Mouse (Mus musculus): Measurements from ENCODE around the gene Chst8.

The Chst8 gene

DNA sequence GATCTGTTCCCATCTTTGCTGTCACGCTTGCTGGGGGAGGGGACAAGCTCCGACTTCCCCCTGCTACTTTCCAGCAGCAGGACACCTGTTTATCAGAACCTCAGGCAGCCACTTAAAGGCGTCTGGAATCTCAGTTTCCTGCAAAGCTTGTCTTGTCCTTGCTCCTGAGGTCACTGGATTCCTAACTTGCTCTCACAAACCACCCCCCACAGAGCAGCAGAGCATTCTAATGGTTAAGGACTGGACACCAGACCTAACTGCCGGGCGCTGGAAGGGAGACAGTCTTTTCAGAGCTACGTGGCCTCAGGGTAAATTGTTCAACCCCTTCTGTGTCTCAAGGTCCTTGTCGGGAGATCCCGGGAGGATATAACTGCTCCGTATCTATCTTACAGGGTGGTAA is 143.2 kb downstream of the Chst8 start:
- DNase-seq (ENCODE audit: low read depth, low spot score), result no peak

GRCm38 (mm10) chr7:34667874-34668273 is 144.6 kb downstream of the Chst8 start:
- no peak for DNase-seq (ENCODE audit: low read depth, low spot score)

- no peak for DNase-seq (ENCODE audit: low read depth, low spot score)
These were observed 149.4 kb downstream of the Chst8 start for GRCm38 (mm10) chr7:34663145-34663544.

- no peak for DNase-seq (ENCODE audit: low read depth, low spot score)
These were observed 150.3 kb downstream of the Chst8 start for GRCm38 (mm10) chr7:34662227-34662626.

DNA sequence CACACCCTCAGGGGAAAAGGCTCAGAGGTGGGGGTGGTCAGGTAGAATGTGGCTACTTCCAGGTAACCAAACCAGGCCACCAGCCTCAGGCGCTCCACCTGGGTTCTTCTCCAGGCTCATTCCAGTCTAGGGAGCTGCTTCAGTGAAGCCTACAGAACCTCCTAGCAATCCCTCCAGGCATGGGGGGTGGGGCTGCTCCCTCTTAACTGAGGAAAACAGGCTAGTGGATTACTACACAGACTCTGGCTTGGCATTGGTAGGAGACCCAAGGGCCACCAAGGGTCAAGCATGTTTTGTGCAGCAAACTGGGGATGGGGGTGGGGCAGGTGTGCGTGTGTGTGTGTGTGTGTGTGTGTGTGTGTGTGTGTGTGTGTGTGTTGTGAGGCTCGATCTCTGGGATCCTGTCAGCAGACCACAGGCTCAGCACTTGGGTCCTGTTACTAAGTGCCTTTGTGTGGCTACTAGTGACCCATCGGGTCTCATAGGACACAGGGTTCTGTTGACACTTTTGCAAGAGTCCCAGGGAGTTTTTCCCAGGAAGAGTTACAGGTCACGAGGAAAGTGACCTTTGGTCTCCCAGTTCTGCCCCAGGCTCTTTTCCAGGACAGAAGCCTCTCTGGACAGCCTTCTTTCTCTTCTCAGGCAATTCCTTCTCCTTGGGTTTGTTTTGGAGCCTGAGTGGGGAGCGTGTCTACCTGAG is 153.0 kb downstream of the Chst8 start:
- DNase-seq (ENCODE audit: low read depth, low spot score), result no peak

DNA sequence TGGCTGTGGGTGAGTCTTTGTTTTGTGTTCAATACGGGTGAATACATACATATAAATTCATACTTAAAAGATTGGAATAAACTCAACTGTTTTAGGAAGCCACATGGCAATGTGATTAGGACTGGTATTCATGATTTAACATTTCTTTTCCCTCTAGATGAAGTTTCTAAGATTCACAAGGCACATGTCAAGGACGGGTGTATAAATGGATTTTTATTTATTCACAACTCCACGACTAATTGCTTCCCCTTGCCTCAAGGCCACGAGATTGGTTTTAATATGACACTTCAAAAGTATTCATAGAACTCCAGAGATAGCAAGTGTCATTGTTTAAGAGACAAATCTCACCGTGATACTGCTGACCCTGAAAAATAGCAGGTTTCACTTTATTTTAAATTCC is 155.9 kb downstream of the Chst8 start, which contains the start of gene Kctd15:
Gene Kctd15 (minus strand): TSS at position 101 of the 400 bp plus-strand sequence.
- no peak for DNase-seq (ENCODE audit: low read depth, low spot score)

- DNase-seq (ENCODE audit: low read depth, low spot score), result peak; percentile 89
These were observed 157.2 kb downstream of the Chst8 start for GRCm38 (mm10) chr7:34655086-34655839.

- DNase-seq (ENCODE audit: low read depth, low spot score), result peak; percentile 47
These were observed 157.9 kb downstream of the Chst8 start for GRCm38 (mm10) chr7:34654441-34655085.

DNA sequence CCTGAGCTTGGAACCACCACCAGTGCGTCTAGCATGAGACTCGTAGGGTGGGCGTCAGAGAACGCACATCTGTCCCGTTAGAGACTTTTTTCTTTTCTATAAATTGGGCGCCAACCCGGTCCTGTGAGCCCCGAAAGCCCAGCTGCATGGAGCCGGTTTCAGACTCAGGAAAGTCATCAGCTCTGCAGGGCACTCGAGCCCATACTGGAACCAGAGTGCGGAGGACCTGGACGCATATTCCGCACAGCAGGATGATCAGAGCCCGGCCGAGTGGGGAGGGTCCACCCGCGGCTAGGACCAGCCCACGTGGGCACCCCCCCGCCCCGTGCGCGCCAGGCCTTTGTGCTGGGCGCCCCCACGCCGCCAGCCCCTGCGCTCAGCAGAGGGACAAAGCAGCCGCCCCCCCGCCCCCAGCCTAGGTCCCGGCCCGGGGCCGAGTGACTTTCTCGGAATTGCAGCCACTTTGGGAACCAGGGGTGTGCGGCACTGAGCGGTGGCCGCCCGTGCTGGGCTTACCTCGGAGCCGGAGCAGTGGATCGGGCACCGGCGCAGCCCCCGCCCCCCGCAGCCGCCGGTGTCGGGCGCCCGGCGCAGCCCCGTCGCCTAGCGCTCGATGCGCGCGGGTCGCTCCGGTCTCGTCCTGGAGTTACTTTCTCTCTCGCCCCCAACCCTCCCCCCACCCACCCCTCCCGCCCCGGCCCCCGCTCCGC is 158.6 kb downstream of the Chst8 start:
- peak; percentile 37 for DNase-seq (ENCODE audit: low read depth, low spot score)

DNA sequence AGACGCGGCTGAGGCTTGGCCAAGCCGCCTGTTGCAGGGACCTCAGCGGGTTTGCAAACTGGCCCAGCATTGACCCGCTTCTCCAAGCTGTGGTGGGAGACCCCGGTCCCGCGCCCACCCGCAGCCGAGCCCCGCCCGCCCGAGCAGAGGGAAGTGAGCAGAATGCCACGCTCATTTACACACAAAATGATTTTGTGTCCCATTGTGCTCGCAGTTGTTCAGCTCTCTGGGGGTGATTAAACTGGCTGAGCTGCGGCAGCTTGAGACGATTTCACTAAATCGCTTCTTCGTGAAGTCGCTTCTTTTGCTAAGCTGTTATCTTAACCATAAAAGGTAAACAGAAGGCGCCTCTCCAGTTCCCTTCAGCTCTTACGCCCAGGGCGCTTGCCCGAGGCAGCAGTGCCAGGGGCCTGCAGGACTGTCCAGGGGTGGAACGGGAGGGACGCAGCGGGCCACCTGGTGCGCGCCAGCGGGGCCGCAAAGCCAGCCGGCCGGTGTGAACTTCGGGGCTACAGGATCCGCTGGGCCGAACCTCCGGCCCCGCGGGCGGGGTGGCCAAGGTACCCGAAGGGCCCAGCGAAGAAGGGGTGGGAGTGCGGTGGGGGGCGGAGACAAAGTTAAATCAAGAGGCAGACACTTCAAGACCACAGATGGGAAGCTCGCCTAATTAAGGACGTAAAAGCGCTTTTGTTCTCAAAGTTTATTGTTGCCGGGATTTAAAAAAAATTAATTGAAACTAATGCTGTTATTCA is 159.6 kb downstream of the Chst8 start:
- peak; percentile 78 for DNase-seq (ENCODE audit: low read depth, low spot score)

GRCm38 (mm10) chr7:34651381-34651780 is 161.1 kb downstream of the Chst8 start:
- DNase-seq (ENCODE audit: low read depth, low spot score), result no peak

- DNase-seq (ENCODE audit: low read depth, low spot score), result peak; percentile 80
These were observed 165.5 kb downstream of the Chst8 start for GRCm38 (mm10) chr7:34647052-34647451.

- no peak for DNase-seq (ENCODE audit: low read depth, low spot score)
These were observed 166.2 kb downstream of the Chst8 start for GRCm38 (mm10) chr7:34646144-34646795.

- DNase-seq (ENCODE audit: low read depth, low spot score), result no peak
These were observed 166.9 kb downstream of the Chst8 start for GRCm38 (mm10) chr7:34645623-34646022.

GRCm38 (mm10) chr7:34644591-34644990 is 167.9 kb downstream of the Chst8 start:
- DNase-seq (ENCODE audit: low read depth, low spot score), result no peak

- no peak for DNase-seq (ENCODE audit: low read depth, low spot score)
These were observed 169.2 kb downstream of the Chst8 start for GRCm38 (mm10) chr7:34643329-34643728.

- no peak for DNase-seq (ENCODE audit: low read depth, low spot score)
These were observed 170.5 kb downstream of the Chst8 start for GRCm38 (mm10) chr7:34641968-34642367.

GRCm38 (mm10) chr7:34639798-34640197 is 172.7 kb downstream of the Chst8 start:
- no peak for DNase-seq (ENCODE audit: low read depth, low spot score)

DNA sequence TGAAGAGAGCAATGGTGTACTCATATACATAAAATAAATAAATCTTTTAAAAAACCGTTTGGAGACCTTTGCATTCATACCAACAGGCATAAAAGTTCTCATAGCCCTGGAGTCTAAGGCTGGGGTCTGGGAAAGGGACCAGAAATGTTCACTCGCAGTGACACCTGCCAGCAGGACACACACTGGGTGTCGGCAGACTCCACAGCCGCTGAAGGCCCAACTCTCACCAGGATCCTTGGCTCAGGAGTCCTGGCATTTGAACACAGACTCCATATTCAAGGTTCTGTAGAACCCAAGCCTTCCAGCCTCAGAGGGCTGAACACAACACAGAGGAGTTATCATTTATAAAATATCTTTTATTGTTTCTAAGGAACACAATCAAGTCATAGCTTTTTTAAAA is 175.8 kb downstream of the Chst8 start:
- DNase-seq (ENCODE audit: low read depth, low spot score), result no peak

DNA sequence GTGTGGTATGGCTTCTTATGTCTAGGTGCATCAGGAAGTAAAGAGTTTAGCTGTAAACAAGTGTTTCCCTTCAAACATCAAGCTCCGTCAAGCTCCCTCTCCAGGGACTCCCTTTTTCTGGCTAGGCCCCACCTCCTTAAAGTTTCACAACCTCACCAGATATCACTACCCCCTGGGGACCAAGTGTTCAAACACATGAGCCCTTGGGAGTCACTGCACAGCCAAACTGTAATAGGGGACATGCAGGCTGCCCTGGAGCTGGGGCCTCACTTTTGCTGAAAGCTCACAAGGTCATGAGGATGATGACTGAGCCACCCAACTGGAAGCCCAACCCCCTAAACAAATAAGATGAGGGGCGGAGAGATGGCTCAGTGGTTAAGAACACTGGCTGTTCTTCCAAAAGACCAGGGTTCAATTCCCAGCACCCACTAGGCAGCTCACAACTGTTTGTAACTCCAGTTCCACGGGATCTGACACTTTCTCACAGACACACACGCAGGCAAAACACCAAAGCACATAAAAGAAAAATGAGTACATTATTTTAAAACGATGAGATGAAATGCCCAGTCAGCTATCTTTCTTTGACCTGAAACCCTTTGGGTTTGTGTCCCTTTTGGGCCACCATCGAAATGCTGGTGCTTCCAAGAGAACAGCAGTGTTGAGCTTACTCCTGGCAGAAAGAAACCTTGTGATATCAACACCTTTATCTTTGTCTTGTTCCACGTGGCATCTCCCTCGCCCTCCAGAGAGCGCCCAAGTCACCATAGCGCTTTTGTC is 179.4 kb downstream of the Chst8 start:
- no peak for DNase-seq (ENCODE audit: low read depth, low spot score)
